Mouse (Mus musculus) lung, postnatal 14 days (tissue): ENCODE measurements at regions not wholly inside any gene's neighbourhood (a gene's known extent, or its start where the extent isn't known, plus 50 kb on each side); places are given as distances from the start of the nearest gene placed in this dataset.

Experiments used
- DNase-seq: peaks from one replicate; pipeline ENCODE4 v3.0.0; 2021

DNA sequence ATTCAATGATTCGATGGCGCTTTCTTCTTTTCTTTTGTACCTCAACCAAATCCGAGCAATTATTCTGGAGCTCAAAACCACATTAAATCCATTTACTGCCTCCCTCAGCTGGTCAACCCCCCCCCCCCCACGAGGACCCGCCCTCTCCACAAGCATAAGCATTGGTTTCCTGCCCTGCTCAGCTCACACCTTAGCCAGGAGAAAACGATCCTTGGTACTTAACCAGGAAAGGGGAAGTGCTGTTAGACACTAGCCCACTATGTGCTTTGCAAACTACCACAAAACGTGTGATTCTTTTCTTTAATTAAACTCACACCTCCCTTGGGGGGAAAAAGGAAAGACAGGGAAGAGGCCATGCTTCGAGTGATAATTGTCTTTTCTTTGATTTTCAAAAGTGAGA lies 169.8 kb downstream of the Arrdc4 start:
- DNase-seq = no peak

DNA sequence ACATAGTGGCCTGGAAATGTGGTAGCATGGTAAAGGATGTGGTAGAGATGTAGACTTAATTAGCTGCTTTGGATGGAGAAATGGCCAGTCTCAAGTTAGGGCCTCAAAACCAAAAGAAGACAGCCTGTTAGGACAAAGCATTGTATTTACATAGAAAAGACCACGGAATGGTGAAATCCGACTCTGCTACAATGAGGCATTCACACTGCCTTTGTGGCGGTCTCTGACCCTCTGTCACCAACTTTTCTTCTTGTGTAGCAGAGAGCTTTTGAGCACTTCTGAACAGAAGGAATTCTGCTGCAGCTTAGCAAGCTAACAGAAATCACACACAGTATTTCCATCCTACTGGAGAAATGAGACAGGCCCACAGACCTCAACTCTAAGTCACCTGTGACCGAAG lies 177.7 kb downstream of the Arrdc4 start:
- DNase-seq = no peak

DNA sequence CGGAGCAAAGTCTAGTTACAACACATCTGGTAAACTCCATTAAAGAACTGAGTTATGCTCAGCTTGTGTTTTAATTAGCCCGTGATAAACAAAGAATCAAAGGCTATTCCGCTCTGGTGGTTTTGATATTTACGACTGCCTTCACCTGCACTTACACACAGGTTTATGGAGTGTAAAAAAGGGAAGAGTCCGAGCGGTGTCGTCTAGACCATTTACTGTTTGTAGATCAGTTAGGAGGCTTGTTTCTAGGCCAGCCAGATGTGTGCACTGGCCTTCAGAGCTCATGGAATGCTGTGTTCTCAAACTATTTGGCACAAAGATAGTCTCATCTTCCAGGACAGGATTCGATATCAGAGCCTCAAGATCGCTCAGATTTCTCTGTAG lies 180.9 kb downstream of the Arrdc4 start:
- no peak for DNase-seq

DNA sequence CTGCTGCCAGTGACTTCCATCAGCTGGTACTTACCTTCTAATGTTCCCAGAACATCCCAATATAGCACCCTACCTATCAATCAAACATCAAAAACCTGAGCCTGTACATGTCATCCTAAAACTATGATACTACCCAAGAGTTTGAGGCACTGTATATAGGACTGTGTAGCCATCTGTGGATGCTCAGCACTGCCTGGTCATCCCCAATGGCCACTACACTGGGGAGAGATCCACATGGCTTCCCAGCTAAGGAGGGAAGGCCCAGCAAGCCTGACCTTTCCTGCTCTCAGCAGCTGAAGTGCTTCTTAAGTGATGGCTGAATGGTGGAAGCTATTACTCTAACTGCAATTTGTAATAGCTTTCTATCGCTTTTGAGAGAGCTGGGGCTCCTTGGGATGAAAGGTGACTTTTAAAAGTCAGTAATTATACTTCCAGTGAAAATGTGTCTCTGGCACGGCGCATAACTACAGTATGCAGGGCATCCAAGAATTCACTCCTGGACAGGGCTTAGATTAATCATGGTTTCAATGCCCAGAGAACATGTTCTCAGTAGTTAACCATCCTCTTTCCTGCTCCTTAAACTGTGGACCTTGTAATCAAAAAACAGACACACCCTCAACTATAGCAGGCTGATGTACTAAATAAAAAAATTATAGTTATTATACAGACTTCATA lies 181.5 kb downstream of the Arrdc4 start:
- DNase-seq = no peak

DNA sequence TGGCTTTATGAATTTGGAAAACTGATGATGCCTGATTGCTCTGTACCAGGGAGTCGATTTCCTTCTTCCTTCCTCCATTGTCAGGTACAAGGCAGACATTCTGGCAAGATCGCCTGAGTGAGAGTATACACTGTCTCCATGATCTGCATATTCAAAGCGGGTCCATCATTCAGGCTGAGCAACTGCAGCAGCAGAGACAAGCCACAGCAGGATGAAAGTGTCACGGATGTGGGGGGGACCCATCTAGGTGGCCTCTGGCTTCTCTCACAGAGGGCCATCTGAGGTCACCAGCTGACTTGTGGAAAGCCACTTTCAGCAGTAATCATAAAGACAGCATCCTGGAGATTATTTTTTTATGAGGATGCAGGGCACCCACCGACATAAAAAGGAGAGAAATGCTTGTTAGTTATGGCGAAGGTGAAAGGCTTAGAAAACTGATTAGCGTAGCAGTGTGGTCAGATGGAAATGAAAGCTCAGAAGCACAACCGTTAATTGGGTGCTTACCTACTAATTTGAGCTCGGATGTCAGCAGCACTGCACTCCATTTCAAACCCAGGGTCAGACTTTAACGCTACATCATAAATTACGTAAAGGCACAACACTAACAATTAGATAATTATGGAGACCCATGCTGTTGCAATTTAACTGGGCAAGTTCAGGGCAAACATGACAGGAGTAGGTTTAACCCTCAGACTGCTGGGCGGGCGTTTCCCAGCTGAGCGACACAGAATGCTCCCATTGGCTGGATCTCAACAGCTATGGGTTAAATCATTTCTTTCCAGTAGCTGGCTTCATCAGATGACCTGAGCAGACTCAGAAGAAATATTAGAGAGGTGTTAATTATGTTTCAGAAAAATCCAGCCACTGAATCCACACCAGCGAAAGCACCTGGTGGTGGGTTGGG lies 189.3 kb downstream of the Arrdc4 start:
- no peak for DNase-seq

DNA sequence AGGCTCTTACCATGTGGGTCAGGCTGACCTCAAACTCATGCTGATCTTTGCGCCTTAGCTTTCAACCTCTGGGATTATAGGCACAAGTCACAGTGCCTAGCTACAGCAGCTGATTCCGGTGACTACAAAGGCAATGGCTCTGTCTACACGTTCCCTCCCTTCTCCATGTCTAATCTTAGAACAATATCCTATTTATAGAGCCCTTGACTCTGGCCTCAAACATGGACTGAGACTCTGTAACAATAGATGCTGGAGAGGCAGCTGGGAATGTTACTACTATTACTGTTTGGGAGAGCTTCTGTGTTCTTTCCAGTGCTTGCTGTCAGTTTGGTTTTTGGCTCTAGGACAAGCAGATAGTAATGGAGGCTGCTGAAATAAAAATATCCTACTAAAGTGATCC lies 198.7 kb downstream of the Arrdc4 start:
- no peak for DNase-seq

DNA sequence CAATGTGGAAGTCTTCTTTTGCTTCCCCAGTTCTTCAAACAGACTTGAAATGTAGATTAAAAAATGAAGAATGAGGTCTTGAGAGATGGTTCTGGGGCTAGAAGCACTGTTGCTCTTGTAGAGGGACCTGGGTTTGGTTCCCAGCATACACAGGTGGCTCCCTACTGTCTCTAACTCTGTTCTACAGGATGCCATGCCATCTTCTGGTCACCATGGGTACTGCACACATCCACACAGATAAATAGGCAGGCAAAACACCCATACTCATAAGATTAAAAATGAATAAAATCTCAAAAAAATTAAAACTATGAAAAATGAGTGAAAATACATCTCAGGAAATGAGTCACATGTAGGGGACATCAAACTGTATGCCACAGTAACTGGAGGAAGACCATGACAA lies 200.9 kb downstream of the Arrdc4 start:
- no peak for DNase-seq

DNA sequence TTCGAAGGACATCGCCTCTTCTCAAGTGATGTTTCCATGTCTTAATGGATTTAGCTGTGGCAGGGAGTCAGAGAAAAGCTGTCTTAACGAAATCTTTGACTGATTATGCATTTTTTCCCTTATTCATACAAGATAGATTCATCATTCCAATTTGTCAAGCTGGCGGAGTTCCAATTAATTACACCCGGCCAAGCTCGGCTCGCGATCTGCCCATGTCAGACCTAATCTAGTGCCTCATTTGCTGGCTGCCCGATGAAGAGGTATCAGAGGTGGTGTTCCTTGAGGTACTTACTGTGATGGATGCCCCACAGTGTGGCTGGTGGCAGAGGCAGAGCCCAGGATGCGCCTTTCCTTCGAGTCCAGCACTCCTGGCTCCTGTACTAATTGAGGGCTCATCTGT lies 204.9 kb downstream of the Arrdc4 start:
- no peak for DNase-seq

DNA sequence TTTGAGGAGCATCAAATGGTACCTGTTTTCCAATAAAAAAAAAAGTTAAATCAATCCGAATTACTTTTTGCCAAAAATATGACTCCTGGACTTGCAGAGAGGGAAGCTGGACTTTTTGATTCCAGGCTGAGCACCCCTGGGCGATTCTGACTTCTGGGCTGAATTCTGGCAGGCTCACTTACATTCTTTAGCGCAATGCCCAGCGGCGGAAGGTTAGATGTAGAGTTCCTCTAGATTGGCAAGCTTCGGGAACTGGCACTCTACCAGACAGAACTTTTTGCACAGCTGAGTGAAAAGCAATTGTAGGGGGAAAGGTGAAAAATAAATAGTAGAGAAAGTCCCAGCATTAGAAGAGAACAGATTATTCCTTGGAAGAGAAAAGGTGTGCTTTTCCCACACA lies 235.5 kb downstream of the Fam169b start:
- DNase-seq = peak; percentile 9

DNA sequence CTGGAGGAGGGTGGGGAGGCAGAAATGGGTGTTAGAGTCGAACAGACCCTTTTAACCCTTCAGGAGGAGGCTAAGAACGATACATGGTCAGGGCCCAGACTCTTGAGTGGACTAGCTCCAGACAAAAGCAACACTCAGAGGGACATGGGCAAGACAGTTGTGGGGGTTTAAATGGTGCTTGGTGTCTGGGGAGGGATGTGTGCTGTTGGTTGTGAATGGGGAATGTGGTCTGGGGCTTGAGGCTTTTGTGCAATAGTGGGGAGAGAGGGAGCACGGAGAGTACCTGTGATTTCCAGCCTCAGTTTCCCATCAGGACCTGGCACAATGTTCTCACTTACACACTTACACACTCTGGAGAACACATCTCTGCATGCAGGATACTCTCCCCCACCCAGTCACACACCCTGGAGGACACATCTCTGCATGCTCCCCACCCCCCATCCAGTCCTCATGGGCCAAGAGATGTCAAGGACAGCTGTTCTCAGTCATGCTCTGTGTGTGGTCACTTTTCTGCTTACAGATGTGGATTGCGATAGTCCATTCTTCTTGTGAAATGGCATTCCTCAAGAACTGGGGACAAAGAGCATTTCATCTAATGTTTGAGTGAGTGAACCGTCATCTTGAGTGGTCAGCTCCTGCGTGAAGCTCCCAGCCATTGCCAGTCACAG lies 217.6 kb downstream of the Fam169b start:
- DNase-seq = peak; percentile 33

DNA sequence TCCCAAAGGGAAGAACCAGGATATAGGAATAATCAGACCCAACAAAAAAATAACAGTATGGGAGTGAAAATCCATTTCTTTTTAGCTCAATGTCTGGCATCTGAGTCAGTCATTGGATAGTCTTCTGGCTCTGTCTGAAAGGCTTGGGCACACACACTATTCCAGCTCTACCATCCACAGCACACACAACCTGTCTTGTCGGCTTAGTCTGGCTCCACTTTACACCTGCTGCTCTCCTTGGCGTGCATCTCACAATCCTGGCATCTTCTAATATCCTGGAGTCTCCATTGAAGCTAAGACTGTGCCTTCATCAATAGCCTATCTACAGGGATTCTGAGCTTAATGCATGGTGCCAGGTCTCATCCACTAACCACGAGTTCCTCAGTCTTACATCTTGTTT lies 213.0 kb downstream of the Fam169b start:
- no peak for DNase-seq

DNA sequence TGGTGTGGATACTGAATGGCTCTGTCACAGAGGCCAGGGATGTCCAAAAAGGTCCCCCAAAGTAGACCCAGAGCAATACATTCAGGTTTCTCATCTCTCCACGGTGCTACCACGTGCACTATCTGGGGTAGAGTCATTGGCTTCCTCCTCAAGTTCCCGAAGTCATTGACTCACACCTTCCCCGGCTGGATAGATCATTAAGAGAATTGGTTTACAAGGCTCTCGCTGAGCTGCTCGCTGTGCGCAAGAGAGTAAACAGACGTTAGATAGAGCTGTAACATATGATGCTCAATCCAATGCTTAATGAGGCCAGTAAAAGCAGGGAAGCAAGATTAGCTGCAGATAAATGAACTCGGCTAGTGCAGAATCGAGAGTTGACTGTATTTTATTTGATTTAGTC lies 208.9 kb downstream of the Fam169b start:
- DNase-seq = no peak

DNA sequence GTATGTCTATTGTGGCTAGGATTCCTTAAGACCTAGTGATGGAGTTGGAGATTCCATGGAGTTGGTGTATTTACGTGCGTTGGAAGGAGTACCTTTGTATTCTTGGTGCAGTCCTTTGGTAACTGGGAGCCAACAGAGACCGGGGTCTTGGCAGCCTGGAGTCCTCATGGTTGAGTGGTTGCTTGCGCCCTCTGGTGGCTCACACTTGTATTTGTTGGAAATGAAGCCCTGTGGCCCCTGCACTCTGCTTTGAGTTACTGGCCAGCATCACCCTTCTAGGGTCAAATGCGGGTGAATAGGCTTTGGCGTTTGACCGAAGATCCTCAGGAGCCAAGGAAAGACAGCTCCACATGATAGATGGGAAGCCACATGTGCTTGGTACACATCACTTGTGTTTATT lies 207.1 kb downstream of the Fam169b start:
- peak; percentile 70 for DNase-seq

DNA sequence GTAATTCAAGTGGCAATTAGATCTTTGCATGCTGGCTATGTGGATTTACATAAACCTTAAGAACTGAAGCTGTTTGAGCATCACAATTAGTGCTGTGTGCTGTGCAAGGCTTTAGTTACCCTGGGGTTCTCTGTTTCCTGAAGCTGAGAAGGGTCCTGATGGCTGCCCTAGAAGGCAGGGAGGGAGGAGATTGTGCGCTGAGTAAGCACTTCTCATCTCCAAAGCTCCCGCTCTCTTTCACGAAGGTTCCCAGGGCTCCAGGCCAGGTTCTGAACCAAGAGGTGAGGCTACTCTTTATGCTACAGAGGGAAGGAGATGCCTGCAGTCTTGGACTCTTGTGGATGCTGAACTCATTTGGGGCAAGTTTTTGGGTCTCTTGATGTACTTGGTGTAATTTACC lies 206.7 kb downstream of the Fam169b start:
- no peak for DNase-seq

DNA sequence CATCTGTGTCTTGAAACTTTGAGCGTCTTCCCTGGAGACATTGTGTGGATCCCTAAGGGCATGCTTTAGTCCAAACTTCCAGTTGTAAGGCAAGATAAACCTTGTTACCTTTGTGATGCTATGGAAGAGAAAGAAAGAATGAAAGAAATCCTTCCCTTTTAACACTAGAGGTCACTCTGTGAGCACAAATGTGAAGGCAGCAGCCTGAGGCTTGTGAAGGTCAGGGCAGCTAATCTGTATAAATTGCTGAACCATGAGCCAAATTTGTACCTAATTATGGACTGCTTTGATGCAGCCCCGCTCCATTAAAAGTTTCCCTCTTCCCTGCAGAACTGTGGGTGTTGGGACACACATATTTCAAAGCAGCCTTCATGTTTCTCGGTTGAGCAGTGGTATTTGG lies 204.4 kb downstream of the Fam169b start:
- no peak for DNase-seq

DNA sequence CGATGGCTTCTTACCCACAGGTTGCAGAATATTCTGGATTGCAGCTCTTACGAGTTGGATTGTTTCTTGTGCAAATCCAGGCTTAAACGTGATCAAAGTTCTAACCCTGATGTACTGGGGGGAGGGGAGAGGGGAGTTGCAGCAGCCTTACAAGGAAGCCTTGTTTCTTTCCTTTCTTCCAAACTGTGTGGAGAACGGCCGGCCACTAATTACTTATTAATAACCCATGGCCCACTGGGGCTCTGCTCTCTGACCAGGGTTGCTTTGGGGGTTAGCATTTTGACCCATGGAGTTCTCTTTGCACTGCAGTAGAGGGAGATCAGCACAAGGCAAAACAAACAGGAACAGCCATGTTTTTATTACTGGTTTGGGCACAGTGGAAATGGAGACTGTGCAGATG lies 199.2 kb downstream of the Fam169b start:
- DNase-seq = no peak

DNA sequence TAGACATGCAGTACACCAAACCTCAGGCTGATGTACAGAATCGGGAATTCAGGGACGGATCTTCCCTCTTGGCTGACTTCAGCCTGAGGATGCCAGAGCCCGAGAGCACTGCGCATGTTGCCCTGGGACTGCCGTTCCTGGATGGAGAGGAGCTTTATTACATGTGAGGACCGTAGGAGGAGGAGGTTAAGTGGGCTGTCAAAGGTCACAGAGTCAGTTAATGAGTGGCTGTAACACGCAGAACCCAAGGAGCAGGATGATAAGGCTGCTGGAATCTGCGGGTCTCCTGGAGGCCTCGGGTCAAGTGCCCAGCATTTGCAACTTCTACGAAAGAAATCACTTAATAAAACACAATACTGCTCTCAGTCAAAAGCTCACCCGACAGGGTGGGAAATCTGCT lies 197.3 kb downstream of the Fam169b start:
- no peak for DNase-seq

DNA sequence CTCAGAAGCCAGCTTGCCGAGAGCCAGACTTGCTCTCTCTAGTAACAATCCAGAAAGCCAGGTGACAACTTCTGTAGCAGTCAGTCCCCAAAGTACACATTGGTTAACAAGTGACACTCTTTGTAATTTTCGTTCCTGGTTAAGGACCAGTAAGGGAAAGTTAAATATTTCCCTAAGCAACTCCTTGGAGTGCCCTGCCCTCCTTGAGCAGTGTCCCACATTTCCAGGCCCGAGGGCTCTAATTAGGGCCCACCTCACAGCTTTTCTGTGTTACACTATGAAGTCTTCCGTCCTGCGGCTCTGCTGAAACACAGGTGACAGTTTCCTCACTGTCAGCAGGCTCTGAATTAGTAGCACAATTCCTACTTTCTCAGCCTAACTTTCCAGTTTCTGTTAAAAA lies 194.9 kb downstream of the Fam169b start:
- DNase-seq = no peak

DNA sequence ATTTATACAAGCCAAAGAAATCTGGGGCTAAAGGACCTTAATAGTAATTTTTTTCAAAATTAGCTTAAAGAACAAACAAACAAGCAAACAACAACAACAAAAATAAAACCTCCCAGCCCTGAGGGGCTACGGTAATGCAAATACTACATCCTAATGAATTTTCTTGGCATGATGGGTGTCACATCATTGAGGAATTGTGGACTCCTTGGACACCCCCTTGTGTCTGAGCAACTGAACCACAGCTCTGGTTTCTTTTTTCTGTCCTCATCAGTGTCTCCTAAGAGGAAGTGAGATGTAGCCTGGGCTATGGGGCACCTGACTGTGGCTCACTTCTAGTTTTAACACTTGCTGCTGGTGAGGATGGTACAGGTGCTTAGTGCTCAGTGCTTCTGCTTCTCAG lies 184.2 kb downstream of the Fam169b start:
- DNase-seq = no peak

DNA sequence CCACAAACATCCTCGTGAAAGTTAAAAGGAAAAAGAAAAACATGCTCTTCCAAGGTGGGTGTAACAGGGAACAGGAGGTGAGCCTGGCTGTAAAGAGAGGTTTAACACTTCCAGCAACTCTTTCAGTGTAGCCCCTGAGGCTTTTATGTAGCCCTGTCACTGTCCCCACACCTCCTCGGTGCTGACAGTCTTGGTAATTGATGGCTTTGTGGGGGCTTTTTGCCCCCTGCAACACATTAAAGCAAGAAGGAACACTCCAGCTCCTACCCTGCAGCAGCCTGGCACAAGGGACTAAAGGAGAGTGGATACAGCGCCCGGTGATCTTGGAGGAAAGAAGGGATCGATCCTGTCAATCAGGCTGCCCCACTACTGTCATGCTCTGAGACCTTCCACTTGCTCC lies 181.8 kb downstream of the Fam169b start:
- DNase-seq = no peak

DNA sequence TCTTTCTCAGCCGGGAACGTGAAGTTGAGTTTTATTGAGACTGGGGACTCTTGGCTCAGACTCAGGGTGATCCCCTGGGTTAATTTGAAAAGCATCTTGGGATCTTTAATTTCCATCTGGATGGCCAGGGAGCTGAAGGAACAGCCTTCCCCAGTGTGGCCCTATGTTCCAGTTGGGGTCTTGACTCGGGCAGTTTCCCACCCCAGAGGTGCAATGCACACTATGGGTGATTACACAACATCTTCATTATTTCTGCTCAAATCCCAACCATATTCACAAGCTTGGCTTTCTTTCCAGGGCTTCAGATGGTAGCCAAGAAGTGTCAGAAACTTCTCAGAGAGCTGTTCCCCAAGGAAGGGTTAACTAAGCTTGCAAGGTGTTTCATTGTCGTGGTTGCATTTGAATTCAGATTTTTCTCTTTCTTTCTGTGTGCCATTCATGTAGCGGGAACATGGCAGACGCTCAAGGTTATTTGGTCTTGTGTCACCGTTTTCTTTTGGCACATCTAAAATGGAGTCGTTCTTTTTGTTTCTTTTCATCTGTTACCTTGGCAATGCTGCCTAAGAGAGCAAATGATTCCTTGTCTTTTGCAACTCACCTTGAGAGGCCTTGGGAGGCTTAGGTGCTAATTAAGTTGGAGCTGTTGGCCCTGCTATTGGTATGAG lies 179.5 kb downstream of the Fam169b start:
- no peak for DNase-seq

DNA sequence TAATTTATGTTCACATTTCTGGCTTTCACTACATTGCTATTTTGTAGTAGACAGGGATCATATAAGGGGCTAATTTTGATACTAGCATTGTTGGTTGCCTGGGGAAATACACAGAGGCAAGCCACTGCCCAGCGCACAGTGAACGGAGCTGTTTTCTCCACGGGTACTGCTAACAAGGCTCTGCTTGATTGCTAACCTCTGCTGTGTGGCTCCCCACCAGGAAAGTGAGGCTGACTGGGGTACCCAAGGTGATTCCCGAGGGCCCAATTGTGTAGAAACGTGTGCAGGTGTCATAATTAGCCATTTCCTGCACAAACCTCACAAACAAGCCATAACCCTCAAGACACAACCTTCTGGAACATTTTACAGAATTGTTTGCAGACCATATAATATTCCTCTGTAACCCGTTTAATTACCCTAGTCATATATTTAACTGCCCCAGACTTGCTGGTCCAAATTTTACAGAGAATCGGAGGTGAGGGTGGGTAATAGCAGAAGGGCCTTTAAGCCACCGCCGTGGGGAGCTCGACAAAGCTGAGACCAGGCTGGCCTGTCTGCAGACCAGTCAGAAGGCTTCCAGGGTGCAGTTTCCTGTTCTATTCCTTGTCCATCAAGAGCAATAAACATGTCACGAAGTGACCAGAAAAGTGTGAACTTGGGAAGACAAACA lies 170.9 kb downstream of the Fam169b start:
- DNase-seq = no peak

DNA sequence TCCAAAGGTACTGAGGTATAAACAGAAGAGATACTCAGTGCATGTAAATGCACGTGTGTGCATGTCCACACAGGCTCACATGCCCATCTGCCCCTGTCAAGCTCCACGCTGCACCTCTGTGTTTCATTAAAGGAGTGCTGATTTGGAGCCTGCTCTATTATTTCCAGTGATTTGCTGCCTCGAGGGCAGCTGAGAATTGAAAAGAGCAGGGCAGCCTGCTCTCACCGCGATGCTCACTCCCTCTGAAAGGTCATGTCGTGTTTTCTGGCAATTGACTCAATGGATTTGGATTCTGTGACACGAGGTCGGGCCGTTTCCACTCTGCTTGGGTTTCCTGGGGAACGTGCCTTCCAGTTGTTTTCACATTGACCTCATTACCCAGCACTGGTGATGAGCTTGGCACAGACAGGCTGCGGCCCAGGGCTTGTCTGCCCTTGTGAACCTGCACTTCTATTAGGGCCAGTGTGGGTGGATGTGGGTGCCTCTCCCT lies 167.1 kb downstream of the Fam169b start:
- no peak for DNase-seq
